In the genomic region with DNA sequence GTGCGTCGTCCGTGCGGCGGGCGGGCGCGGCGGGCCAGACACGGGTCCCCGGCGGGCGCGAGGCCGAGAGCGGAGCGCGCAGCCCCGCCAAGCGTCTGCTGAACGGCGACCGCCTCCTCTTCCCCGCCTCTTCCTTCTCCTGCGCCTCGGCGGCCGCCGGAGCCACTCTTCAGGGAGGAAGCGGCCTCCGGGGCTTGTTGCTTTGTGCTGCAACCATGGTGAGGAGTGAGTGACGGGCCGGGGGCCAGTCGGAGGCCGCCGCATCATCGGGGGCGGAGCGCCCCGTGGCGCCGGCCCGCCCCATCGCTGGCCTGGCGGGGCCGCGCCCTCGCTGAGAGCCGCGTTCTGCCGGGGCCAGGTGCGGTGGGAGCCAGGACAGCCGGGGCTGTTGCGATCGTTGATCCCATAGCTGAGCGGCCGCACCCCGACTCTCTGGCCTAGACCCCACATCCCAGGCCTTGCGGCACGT, we compare ENCODE assay signal across 8 mouse cellular contexts. TPM values are rescaled to one million over a fixed set of nuclear protein-coding genes. Genes with fewer than 3 reads are reported as not detected.
DNase-seq lines count a peak whose midpoint lies in the region; ATAC-seq and TF ChIP-seq lines count a peak whose summit lies in the region.

No protein-coding gene starts in this region.

- peak overlapping the region; percentile 99 for H3K27ac ChIP-seq in heart, embryonic 11.5 days (ENCODE audit: low read depth, low read length)
- peak overlapping the region; percentile 97 for H3K27ac ChIP-seq in kidney, embryonic 15.5 days
- H3K27ac ChIP-seq in limb, embryonic 15.5 days: peak overlapping the region; percentile 98
- peak overlapping the region; percentile 91 for H3K27ac ChIP-seq in midbrain, postnatal 0 days (ENCODE audit: low read depth, low read length)

- TF ChIP-seq CTCF in brain, embryonic 14.5 days (IDR thresholded peaks at IDR 0.05; ENCODE audit: borderline replicate concordance, extremely low read depth, insufficient read depth, insufficient read length): no peak
- TF ChIP-seq CTCF in midbrain, postnatal 0 days (IDR thresholded peaks at IDR 0.05): no peak

- peak; percentile 96 for DNase-seq in CD4-positive helper T cell, adult 2 months (ENCODE audit: low read depth, low spot score)
- DNase-seq in brain, embryonic 14.5 days (ENCODE audit: low read depth): peak; percentile 98
- peak; percentile 94 for DNase-seq in midbrain, postnatal 0 days (ENCODE audit: low spot score)
- peak; percentile 72 to 80 for DNase-seq in spleen, postnatal 14 days (ENCODE audit: low spot score in 2 of 2)

- TF ChIP-seq POLR2A in brain, embryonic 14.5 days (IDR thresholded peaks at IDR 0.05; ENCODE audit: borderline replicate concordance, extremely low read depth, insufficient read depth, insufficient read length, poor library complexity, severe bottlenecking): peak; percentile 75

- H3K27me3 ChIP-seq in heart, embryonic 11.5 days (ENCODE audit: control insufficient read depth, insufficient read depth, low read length): no peaks in the 10 kb centered on the region
- H3K27me3 ChIP-seq in kidney, embryonic 15.5 days: no peaks in the 10 kb centered on the region; the same call in 1 of the 2 replicates
- peaks cover 3% of the 10 kb centered on the region; the same call in 1 of the 2 replicates for H3K27me3 ChIP-seq in limb, embryonic 15.5 days
- H3K27me3 ChIP-seq in midbrain, postnatal 0 days (ENCODE audit: insufficient read depth, low read length): no peaks in the 10 kb centered on the region

- 0 out of 2 replicates have a peak, but pooled peaks have one; percentile 35 for ATAC-seq in erythroblast, adult 5-6 weeks (replicated peaks; ENCODE audit: low FRiP score, poor library complexity, severe bottlenecking)
- peak; percentile 98 for ATAC-seq in heart, embryonic 11.5 days (replicated peaks; ENCODE audit: insufficient number of reproducible peaks, low FRiP score, low TSS enrichment)
- peak; percentile 98 for ATAC-seq in kidney, embryonic 15.5 days (replicated peaks; ENCODE audit: low FRiP score)
- peak; percentile 96 for ATAC-seq in limb, embryonic 15.5 days (ENCODE audit: insufficient number of reproducible peaks, low FRiP score, low TSS enrichment, low read depth)
- peak; percentile 96 for ATAC-seq in midbrain, postnatal 0 days (ENCODE audit: low FRiP score)

- H3K9ac ChIP-seq in heart, embryonic 11.5 days (ENCODE audit: low read depth, low read length): peak overlapping the region; percentile 94
- peak overlapping the region; percentile 92 for H3K9ac ChIP-seq in kidney, embryonic 15.5 days
- peak overlapping the region; percentile 90 for H3K9ac ChIP-seq in limb, embryonic 15.5 days
- H3K9ac ChIP-seq in midbrain, postnatal 0 days (replicated peaks; ENCODE audit: low read length, poor library complexity, severe bottlenecking): peak overlapping the region; percentile 88

- H3K9me3 ChIP-seq in heart, embryonic 11.5 days (replicated peaks; ENCODE audit: control insufficient read depth, low read length): no peaks in the 10 kb centered on the region
- H3K9me3 ChIP-seq in kidney, embryonic 15.5 days (replicated peaks): no peaks in the 10 kb centered on the region
- H3K9me3 ChIP-seq in limb, embryonic 15.5 days: no peaks in the 10 kb centered on the region
- no peaks in the 10 kb centered on the region for H3K9me3 ChIP-seq in midbrain, postnatal 0 days (ENCODE audit: low read length)

- H3K36me3 ChIP-seq in heart, embryonic 11.5 days (ENCODE audit: control insufficient read depth, insufficient read depth, low read length): no peaks in the 10 kb centered on the region
- no peaks in the 10 kb centered on the region for H3K36me3 ChIP-seq in kidney, embryonic 15.5 days
- H3K36me3 ChIP-seq in limb, embryonic 15.5 days: no peaks in the 10 kb centered on the region
- H3K36me3 ChIP-seq in midbrain, postnatal 0 days (ENCODE audit: insufficient read depth, low read length): no peaks in the 10 kb centered on the region

- H3K4me2 ChIP-seq in heart, embryonic 11.5 days: peak overlapping the region; percentile 83
- peak overlapping the region; percentile 81 for H3K4me2 ChIP-seq in kidney, embryonic 15.5 days
- peak overlapping the region; percentile 77 for H3K4me2 ChIP-seq in limb, embryonic 15.5 days
- peak overlapping the region; percentile 82 for H3K4me2 ChIP-seq in midbrain, postnatal 0 days (ENCODE audit: low read depth, low read length, poor library complexity, severe bottlenecking)

- peaks cover 18% of the 10 kb centered on the region for H3K4me1 ChIP-seq in heart, embryonic 11.5 days (ENCODE audit: control insufficient read depth, insufficient read depth, low read length)
- peaks cover 39% of the 10 kb centered on the region for H3K4me1 ChIP-seq in kidney, embryonic 15.5 days
- H3K4me1 ChIP-seq in limb, embryonic 15.5 days: peaks cover 22% of the 10 kb centered on the region
- peaks cover 16% of the 10 kb centered on the region; the same call in 1 of the 2 replicates for H3K4me1 ChIP-seq in midbrain, postnatal 0 days (ENCODE audit: insufficient read depth, low read length)

- under 1% methylated on average over 56 of the region's 60 CpGs for WGBS in heart, embryonic 11.5 days (ENCODE audit: insufficient replicate concordance)
- WGBS in kidney, embryonic 15.5 days: under 1% methylated on average over 55 of the region's 60 CpGs
- WGBS in limb, embryonic 15.5 days: 0% methylated on average over 42 of the region's 60 CpGs
- 1% methylated on average over 37 of the region's 60 CpGs for WGBS in midbrain, postnatal 0 days

- peak overlapping the region; percentile 85 for H3K4me3 ChIP-seq in heart, embryonic 11.5 days (ENCODE audit: low read depth, low read length)
- peak overlapping the region; percentile 73 for H3K4me3 ChIP-seq in kidney, embryonic 15.5 days (replicated peaks)
- peak overlapping the region; percentile 91 for H3K4me3 ChIP-seq in limb, embryonic 15.5 days
- peak overlapping the region; percentile 83 for H3K4me3 ChIP-seq in midbrain, postnatal 0 days (ENCODE audit: low read depth, low read length)

RNA-seq across cellular contexts. Expression of gene Rapgef2, which starts 0.8 kb away (rescaled TPM):
- 17.8 and 24.0 TPM in 2 replicates for polyA plus RNA-seq in brain, embryonic 14.5 days (2012; rRNA removed)
- total RNA-seq in erythroblast, adult 5-6 weeks (2015; ENCODE audit: low replicate concordance): 3.3 and 4.2 TPM in 2 replicates
- total RNA-seq in erythroblast, adult 5-6 weeks (2017; ENCODE audit: low replicate concordance): 2.1 and 8.6 TPM in 2 replicates
- 5.4 and 5.9 TPM in 2 replicates for polyA plus RNA-seq in heart, embryonic 11.5 days (2014; fragmentation: Nextera tagmentation; extraction: Ambion mirVana)
- 5.4 TPM in 2 replicates for polyA plus RNA-seq in kidney, embryonic 15.5 days (2015; fragmentation: Nextera tagmentation; extraction: Ambion mirVana)
- polyA plus RNA-seq in limb, embryonic 15.5 days (2015; fragmentation: Nextera tagmentation; extraction: Ambion mirVana): 5.2 and 6.2 TPM in 2 replicates
- 56.9 and 60.4 TPM in 2 replicates for total RNA-seq in midbrain, postnatal 0 days (2014; rRNA removed)
- polyA plus RNA-seq in midbrain, postnatal 0 days (2015; fragmentation: Nextera tagmentation; extraction: Ambion mirVana): 9.6 and 9.7 TPM in 2 replicates

RNA-seq across cellular contexts. Expression of gene Gm17359, which starts 49.3 kb away (rescaled TPM):
- 0.04 TPM in 1 of 2 replicates, not detected in the other for polyA plus RNA-seq in brain, embryonic 14.5 days (2012; rRNA removed)
- not detected in 2 replicates for total RNA-seq in erythroblast, adult 5-6 weeks (2015; ENCODE audit: low replicate concordance)
- not detected in 2 replicates for total RNA-seq in erythroblast, adult 5-6 weeks (2017; ENCODE audit: low replicate concordance)
- polyA plus RNA-seq in heart, embryonic 11.5 days (2014; fragmentation: Nextera tagmentation; extraction: Ambion mirVana): not detected in 2 replicates
- not detected in 2 replicates for polyA plus RNA-seq in kidney, embryonic 15.5 days (2015; fragmentation: Nextera tagmentation; extraction: Ambion mirVana)
- polyA plus RNA-seq in limb, embryonic 15.5 days (2015; fragmentation: Nextera tagmentation; extraction: Ambion mirVana): not detected in 2 replicates
- not detected in 2 replicates for total RNA-seq in midbrain, postnatal 0 days (2014; rRNA removed)
- polyA plus RNA-seq in midbrain, postnatal 0 days (2015; fragmentation: Nextera tagmentation; extraction: Ambion mirVana): not detected in 2 replicates

Comparison
In these comparisons a context has a peak if more than half of its experiments do, and no peak if none do; other contexts are left out.
1. Peak in every context shown above with its lines: DNase-seq, ATAC-seq, H3K4me3 ChIP-seq and H3K27ac ChIP-seq.
2. ATAC-seq: peak in every context shown above with its lines; median percentile 98 in heart, embryonic 11.5 days; 98 in kidney, embryonic 15.5 days; 96 in limb, embryonic 15.5 days; 96 in midbrain, postnatal 0 days; 35 in erythroblast, adult 5-6 weeks.